Mouse (Mus musculus): Measurements from ENCODE around the gene Cacna1d. TPM values are rescaled to one million over a fixed set of nuclear protein-coding genes. Genes with fewer than 3 reads are reported as not detected.

Gene Cacna1d
- polyA plus RNA-seq, 1 experiment from 2014 or later: 2.8 TPM

DNA sequence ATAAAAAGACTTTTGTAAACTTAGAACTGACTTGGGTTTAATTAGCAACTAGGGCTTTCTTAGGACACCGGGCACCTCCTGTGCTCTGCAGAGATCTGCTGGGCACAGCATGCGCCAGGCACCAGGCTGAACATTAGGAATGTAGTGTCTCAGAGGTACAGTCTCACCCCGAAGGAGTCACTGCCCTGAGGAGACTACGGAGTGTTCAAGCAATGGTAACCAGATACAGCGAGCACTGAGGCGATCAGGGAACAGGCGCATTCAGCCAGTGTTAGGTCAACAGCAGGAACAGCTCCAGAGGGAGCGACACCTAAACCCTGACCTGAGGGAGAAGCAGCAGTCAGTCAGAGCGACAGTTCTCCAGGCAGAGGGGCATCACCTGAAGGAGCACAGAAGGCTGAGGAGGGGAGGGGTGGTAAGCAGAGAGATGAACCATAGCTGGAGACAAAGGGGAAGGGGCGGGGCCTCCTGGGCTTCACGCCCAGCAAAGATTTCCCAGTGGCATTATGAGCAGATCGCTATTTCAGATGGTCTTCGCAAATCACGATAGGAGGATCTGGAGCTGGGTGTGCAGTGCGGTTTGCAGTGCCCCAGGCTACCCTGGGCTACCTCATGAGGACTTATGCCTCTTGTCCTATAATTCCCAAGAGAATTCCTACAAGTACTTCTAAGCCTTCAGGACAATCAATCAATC is 413.0 kb downstream of the Cacna1d start:
- no peaks in the 10 kb centered on the region for H3K4me1 ChIP-seq
- no peak overlapping the region for H3K27ac ChIP-seq (replicated peaks)
- 84% methylated on average over 15 of the region's 15 CpGs for WGBS
- no peaks in the 10 kb centered on the region; the same call in 1 of the 2 replicates for H3K27me3 ChIP-seq
- H3K9me3 ChIP-seq: no peaks in the 10 kb centered on the region
- ATAC-seq (ENCODE audit: low FRiP score, low read depth): no peak
- H3K36me3 ChIP-seq: no peaks in the 10 kb centered on the region
- H3K9ac ChIP-seq (replicated peaks): no peak overlapping the region
- no peak overlapping the region for H3K4me2 ChIP-seq (replicated peaks)
- no peak overlapping the region for H3K4me3 ChIP-seq

DNA sequence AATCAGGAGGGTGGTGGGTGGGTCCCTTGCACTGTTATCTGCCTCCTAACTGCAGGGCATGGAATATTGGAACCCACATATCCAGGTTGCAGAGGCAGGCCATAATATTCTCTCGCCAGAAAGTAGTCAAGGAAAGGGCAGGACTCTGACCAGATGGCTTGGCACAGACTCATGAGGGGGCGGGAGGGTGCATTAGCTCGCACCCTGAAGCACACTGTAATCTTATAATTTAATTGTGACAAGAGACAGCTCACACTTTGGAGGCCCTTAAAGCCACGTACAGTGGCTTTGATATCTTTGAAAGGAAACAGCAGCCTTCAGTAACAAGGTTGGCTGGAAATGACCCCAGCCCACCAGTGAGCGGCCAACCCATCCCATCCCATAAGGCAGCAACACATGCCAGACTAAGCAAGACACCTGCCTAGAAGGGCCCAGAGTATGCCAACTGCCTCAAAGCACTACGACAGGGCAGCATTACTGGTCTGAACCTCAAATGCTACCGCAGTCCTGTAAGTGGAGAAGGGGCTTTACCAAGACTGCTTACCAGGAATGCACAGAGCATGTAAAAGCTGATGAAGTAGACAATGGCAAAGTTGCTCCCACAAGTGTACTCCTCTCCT is 415.9 kb downstream of the Cacna1d start:
- Histone ChIP-seq H3K36me3 (no peaks in the 10 kb centered on the region), H3K4me2 (replicated peaks) (no peak overlapping the region), H3K4me1 (no peaks in the 10 kb centered on the region), H3K27ac (replicated peaks) (no peak overlapping the region), H3K9me3 (no peaks in the 10 kb centered on the region), H3K4me3 (no peak overlapping the region), H3K9ac (replicated peaks) (no peak overlapping the region), H3K27me3 (no peaks in the 10 kb centered on the region; the same call in 1 of the 2 replicates)
- ATAC-seq (ENCODE audit: low FRiP score, low read depth): no peak
- WGBS: 86% methylated on average over 7 of the region's 7 CpGs

DNA sequence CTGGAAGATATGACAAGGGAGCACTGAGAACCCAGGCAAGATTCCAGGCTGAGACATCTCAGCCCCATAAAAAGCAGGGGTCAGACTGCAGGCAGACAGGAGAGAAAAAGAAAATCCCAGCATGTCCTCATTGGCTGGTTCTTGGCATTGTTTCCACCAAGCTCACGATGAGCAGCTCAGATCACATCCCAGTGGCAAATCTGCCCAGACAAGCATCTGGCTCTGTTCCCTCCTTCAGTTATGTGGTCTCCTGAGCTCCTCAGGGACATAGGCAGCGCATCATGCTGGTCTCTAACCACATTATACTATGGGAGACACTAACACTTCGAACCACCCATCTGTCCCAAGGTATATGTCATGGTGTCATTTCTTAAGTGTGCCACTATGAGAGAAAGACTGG is 422.7 kb downstream of the Cacna1d start:
- no peak overlapping the region for H3K4me2 ChIP-seq (replicated peaks)
- no peaks in the 10 kb centered on the region for H3K4me1 ChIP-seq
- no peak overlapping the region for H3K27ac ChIP-seq (replicated peaks)
- ATAC-seq (ENCODE audit: low FRiP score, low read depth): no peak
- 71% methylated on average over 3 of the region's 3 CpGs for WGBS
- no peaks in the 10 kb centered on the region for H3K36me3 ChIP-seq
- H3K4me3 ChIP-seq: no peak overlapping the region
- H3K9me3 ChIP-seq: no peaks in the 10 kb centered on the region
- no peaks in the 10 kb centered on the region for H3K27me3 ChIP-seq
- no peak overlapping the region for H3K9ac ChIP-seq (replicated peaks)

DNA sequence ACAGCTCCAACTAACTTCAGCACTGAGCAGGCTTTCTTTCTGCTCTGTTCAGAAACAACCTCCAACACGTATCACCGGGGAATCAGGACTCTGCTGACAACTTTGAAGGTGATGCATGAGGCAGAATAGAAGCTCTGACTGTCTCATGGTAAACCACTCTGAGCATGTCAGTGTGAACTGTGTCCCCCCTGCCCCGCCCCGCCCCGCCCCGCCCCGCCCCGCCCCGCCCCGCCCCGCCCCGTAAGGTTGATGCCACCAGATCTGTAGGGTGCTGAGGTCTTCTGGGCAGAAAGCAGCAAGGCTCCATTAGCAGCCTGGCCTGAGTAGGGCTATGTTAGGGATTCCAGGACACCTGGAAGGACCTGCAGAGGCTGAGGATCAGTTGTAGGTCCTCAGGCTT is 424.5 kb downstream of the Cacna1d start:
- Histone ChIP-seq H3K4me3 (no peak overlapping the region), H3K36me3 (no peaks in the 10 kb centered on the region), H3K9me3 (no peaks in the 10 kb centered on the region), H3K4me2 (replicated peaks) (no peak overlapping the region), H3K4me1 (no peaks in the 10 kb centered on the region), H3K9ac (replicated peaks) (no peak overlapping the region), H3K27me3 (no peaks in the 10 kb centered on the region), H3K27ac (replicated peaks) (no peak overlapping the region)
- 89% methylated on average over 12 of the region's 12 CpGs for WGBS
- no peak for ATAC-seq (ENCODE audit: low FRiP score, low read depth)

DNA sequence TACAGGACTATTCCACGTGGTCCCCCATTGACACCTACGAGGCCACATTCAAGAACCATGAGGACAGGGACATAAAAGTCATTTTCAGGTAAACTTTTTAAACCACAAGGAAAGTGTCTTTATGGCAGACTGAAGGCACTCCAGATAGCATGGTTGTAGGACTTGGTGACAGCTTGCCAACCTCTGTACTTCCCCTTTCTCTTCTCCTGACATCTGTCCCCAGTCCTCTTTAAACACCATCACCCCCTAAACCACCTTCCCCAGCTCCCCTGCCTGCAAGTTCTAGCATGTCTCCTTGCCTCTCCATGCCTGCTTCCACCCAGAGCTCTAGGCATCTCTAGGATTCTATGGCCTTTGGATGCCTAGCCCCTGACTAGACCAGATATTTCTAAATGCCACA is 426.4 kb downstream of the Cacna1d start:
- no peak overlapping the region for H3K4me3 ChIP-seq
- no peaks in the 10 kb centered on the region for H3K9me3 ChIP-seq
- no peak overlapping the region for H3K9ac ChIP-seq (replicated peaks)
- 92% methylated on average over 2 of the region's 2 CpGs for WGBS
- H3K36me3 ChIP-seq: no peaks in the 10 kb centered on the region
- H3K27ac ChIP-seq (replicated peaks): no peak overlapping the region
- no peaks in the 10 kb centered on the region for H3K4me1 ChIP-seq
- no peaks in the 10 kb centered on the region for H3K27me3 ChIP-seq
- ATAC-seq (ENCODE audit: low FRiP score, low read depth): no peak
- H3K4me2 ChIP-seq (replicated peaks): no peak overlapping the region

DNA sequence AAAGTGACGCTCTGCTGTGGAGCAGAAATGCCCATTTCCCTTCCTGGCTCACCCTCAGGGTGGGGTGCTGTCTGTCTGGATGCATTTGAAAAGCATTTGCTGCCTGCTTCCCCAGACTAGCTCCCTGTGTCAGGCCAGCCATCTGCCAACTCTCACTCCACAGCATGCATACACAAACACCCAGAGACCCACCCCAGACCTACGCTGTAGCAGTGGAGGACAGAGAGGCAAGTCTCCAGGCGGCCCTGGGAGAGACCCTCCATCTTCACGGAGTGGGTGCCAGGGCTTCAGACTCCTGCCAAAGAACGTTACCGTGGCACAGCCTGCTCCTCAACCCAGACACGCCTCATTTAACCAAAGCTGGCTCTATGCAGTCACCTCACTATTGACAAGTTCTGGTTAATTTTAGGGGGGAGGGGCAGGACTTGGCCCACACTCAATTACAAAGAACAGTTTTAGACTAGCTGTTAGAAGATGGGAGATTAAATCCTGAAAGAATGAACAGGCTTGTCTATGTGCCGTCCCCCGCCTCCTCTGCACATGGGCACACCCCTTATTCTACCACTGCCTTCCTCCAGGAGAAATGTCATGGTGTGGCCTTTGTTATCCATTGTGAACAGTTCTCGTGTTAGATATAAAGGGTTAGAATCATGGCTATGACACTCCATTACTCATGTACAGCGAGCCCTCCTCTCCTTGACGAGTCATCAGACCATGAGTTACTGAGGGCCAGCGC is 435.1 kb downstream of the Cacna1d start:
- Histone ChIP-seq H3K9me3 (no peaks in the 10 kb centered on the region), H3K27me3 (no peaks in the 10 kb centered on the region), H3K4me1 (peaks cover 10% of the 10 kb centered on the region), H3K4me2 (replicated peaks) (no peak overlapping the region), H3K27ac (replicated peaks) (no peak overlapping the region), H3K9ac (replicated peaks) (no peak overlapping the region), H3K4me3 (no peak overlapping the region), H3K36me3 (no peaks in the 10 kb centered on the region)
- ATAC-seq (ENCODE audit: low FRiP score, low read depth): no peak
- 65% methylated on average over 13 of the region's 13 CpGs for WGBS

DNA sequence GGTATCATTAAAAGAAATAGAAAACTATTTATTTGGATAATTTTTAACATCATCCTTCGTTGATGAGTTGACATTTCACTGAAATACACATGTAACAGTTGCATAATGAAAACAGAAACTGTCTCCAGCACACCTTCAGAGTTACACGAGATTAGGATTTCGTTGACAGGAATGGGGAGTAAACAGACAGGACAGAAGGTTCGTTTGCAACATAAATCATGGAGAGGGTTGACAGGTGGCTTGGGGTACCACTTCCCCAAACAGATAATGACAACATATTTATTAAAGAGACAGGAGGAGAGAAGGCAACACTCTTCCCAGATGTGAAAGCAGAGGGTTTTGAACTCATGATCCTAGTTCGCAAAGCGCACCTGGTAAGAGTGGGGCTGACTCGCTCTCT is 436.3 kb downstream of the Cacna1d start:
- Histone ChIP-seq H3K36me3 (no peaks in the 10 kb centered on the region), H3K9ac (replicated peaks) (no peak overlapping the region), H3K9me3 (no peaks in the 10 kb centered on the region), H3K27me3 (no peaks in the 10 kb centered on the region), H3K4me3 (no peak overlapping the region), H3K4me1 (peaks cover 10% of the 10 kb centered on the region), H3K27ac (replicated peaks) (no peak overlapping the region), H3K4me2 (replicated peaks) (no peak overlapping the region)
- no peak for ATAC-seq (ENCODE audit: low FRiP score, low read depth)
- WGBS: 85% methylated on average over 7 of the region's 7 CpGs

DNA sequence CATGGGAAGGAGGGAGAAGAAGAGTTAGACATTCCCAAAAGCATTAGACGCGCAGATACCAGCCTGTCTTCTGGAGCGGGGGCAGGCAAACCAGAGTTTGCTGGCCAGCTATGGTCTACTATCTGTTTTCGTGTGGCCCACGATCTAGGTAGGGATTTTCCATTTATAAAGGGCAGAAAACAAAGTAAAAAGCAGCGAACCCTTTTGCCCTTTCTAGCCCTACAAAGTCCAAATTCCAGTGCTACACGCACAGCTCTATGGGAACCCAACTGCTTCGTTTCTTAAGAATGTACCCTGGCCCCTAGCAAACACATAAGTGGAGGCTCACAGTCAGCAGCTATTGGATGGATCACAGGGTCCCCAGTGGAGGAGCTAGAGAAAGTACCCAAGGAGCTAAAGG is 441.0 kb downstream of the Cacna1d start:
- 83% methylated on average over 8 of the region's 8 CpGs for WGBS
- ATAC-seq (ENCODE audit: low FRiP score, low read depth): no peak
- Histone ChIP-seq H3K27ac (replicated peaks) (no peak overlapping the region), H3K4me3 (no peak overlapping the region), H3K27me3 (no peaks in the 10 kb centered on the region), H3K9me3 (no peaks in the 10 kb centered on the region), H3K9ac (replicated peaks) (no peak overlapping the region), H3K4me2 (replicated peaks) (no peak overlapping the region), H3K36me3 (no peaks in the 10 kb centered on the region), H3K4me1 (no peaks in the 10 kb centered on the region)

DNA sequence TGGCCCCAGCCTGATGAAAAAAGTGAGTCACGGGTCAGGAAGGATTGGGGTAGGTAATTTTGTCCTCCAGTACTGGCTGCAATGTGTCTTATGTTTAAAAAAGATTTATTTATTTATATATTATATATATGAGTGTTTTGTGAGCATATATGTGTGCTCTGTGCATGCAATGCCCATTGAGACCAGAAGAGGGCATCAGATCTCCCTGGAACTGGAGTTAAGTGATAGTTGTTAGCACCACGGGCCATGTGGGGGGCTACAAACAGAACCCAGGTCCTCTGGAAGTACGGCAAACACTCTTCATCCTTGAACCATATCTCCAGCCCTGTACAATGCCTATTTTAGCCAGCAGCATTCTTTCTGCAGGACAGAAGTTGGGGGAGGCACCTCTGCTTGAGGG is 443.2 kb downstream of the Cacna1d start:
- H3K36me3 ChIP-seq: no peaks in the 10 kb centered on the region

DNA sequence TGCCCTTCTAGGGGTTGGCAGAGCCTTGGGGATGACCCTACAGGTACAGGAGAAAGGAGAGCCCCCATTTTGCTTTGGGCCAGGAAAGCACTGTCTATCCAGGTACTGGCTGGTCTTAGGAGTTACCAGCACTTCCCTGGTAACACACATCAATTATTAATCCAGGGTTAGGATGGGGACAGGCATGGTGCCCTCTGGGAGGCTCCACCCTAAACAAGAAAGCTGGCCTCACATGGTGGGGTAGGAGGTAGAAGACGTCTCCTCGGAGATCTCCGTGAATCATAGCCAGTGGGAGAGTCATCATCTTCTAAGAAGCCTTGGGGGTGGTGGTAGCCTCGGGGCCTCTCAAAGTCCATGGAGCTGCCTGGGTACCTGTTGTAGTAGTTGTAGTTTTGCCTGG is 444.3 kb downstream of the Cacna1d start:
- H3K9me3 ChIP-seq: no peaks in the 10 kb centered on the region
- no peaks in the 10 kb centered on the region for H3K27me3 ChIP-seq
- no peak overlapping the region for H3K9ac ChIP-seq (replicated peaks)
- no peaks in the 10 kb centered on the region for H3K36me3 ChIP-seq
- no peak overlapping the region for H3K4me2 ChIP-seq (replicated peaks)
- H3K4me3 ChIP-seq: no peak overlapping the region
- no peak overlapping the region for H3K27ac ChIP-seq (replicated peaks)
- H3K4me1 ChIP-seq: no peaks in the 10 kb centered on the region
- no peak for ATAC-seq (ENCODE audit: low FRiP score, low read depth)
- WGBS: 94% methylated on average over 4 of the region's 4 CpGs

More for the DNA sequence above, 443.2 kb downstream of the Cacna1d start:
- H3K9ac ChIP-seq (replicated peaks): no peak overlapping the region
- H3K4me2 ChIP-seq (replicated peaks): no peak overlapping the region
- H3K9me3 ChIP-seq: no peaks in the 10 kb centered on the region
- 79% methylated on average over 3 of the region's 3 CpGs for WGBS
- no peak overlapping the region for H3K27ac ChIP-seq (replicated peaks)
- H3K27me3 ChIP-seq: no peaks in the 10 kb centered on the region
- no peaks in the 10 kb centered on the region for H3K4me1 ChIP-seq
- H3K4me3 ChIP-seq: no peak overlapping the region
- no peak for ATAC-seq (ENCODE audit: low FRiP score, low read depth)

DNA sequence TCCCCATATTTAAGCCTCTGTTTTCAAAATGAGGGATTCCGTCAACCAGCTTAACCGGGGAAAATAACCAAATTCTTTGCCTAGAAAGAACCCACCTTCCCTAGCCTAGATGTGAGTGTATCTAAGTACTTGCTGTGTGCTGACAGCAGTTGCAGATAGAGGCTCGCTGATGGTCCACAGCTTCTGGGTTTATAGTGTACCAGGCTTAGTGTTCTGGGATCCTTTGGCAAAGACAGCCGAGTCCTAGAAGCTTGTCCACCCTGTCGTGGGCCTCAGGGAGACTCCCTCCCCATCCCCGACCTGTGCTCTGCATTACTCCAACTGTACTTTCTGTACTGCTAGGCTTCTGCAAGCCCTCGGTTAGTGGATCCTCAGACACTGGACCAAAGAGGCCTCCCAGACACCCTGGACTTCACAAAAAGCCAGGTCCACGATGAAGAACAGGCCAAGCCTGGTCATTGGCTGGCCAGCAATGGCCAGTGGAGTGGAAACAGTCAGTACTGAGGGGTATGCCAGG is 445.5 kb downstream of the Cacna1d start:
- Histone ChIP-seq H3K36me3 (no peaks in the 10 kb centered on the region), H3K27ac (replicated peaks) (no peak overlapping the region), H3K4me2 (replicated peaks) (no peak overlapping the region), H3K9me3 (no peaks in the 10 kb centered on the region), H3K9ac (replicated peaks) (no peak overlapping the region), H3K4me1 (no peaks in the 10 kb centered on the region), H3K4me3 (no peak overlapping the region), H3K27me3 (no peaks in the 10 kb centered on the region)
- WGBS: 86% methylated on average over 8 of the region's 8 CpGs
- no peak for ATAC-seq (ENCODE audit: low FRiP score, low read depth)

DNA sequence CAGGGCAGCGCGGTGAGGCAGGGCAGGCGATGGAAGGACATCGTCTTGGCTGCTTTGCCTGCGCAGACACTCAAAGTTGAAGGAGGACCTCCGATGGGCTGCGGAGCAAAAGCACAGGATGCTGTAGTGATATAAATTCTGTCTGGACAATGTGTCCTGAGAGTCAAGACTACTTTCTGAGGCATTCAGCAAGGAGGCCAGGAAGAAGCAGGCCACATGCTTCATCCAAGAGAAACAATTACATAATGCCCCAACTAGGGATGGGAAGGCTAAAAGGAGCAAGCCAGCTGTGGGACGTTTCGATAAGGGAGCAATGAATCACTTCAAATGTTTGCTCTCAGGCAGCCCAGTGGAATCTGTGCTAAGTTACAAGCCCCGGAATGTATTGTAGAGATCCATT is 446.0 kb downstream of the Cacna1d start:
- H3K9me3 ChIP-seq: no peaks in the 10 kb centered on the region
- no peak overlapping the region for H3K9ac ChIP-seq (replicated peaks)
- no peak overlapping the region for H3K4me2 ChIP-seq (replicated peaks)
- H3K27me3 ChIP-seq: no peaks in the 10 kb centered on the region
- H3K4me1 ChIP-seq: no peaks in the 10 kb centered on the region
- ATAC-seq (ENCODE audit: low FRiP score, low read depth): no peak
- H3K4me3 ChIP-seq: no peak overlapping the region
- no peak overlapping the region for H3K27ac ChIP-seq (replicated peaks)
- 93% methylated on average over 10 of the region's 10 CpGs for WGBS
- no peaks in the 10 kb centered on the region for H3K36me3 ChIP-seq
